Mouse (Mus musculus): ENCODE measurements around the gene Mterf1b.

The Mterf1b gene

DNA sequence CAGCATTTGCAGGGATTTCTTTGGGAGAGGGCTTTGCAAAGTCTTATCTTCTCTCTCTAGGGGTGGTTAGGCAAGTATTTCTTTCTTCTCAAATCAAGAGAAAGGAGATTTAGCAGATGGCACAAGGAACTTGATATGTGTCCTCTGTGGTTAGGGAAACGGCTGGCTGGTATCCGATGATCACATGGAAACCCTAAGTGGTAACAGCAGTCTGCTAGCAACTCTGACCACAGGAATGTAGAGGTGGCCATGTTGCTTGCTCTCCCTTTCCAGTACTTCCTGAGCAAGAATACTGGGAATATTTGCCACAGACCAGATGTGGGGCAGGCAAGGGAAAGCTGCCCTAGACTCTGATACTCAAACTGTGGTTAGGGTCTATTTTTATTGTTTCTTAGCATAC, 53.9 kb downstream of the Mterf1b start:
- DNase-seq (ENCODE audit: low spot score), result no peak

Data from urinary bladder, postnatal 14 days (tissue).